Mouse (Mus musculus): ENCODE data around the gene Cd69.

The Cd69 gene

GRCm38 (mm10) chr6:129245793-129246192 lies 29.4 kb downstream of the Cd69 start:
- no peak for DNase-seq

GRCm38 (mm10) chr6:129241907-129242306 lies 33.3 kb downstream of the Cd69 start:
- no peak for DNase-seq

GRCm38 (mm10) chr6:129241471-129241870 lies 33.8 kb downstream of the Cd69 start:
- DNase-seq, result no peak

GRCm38 (mm10) chr6:129239564-129240248 lies 35.5 kb downstream of the Cd69 start:
- no peak for DNase-seq

- DNase-seq, result peak; percentile 74
Measured at GRCm38 (mm10) chr6:129238275-129239038, 36.8 kb downstream of the Cd69 start.

GRCm38 (mm10) chr6:129237350-129238274 lies 37.6 kb downstream of the Cd69 start:
- peak; percentile 89 for DNase-seq

GRCm38 (mm10) chr6:129236652-129237342 lies 38.4 kb downstream of the Cd69 start:
- DNase-seq, result peak; percentile 51

- peak; percentile 54 for DNase-seq
Measured at GRCm38 (mm10) chr6:129235855-129236461, 39.3 kb downstream of the Cd69 start.

- no peak for DNase-seq
Measured at GRCm38 (mm10) chr6:129234456-129235360, 40.5 kb downstream of the Cd69 start.

- DNase-seq, result no peak
Measured at GRCm38 (mm10) chr6:129233955-129234369, 41.3 kb downstream of the Cd69 start.

GRCm38 (mm10) chr6:129233366-129233954 lies 41.8 kb downstream of the Cd69 start:
- no peak for DNase-seq

GRCm38 (mm10) chr6:129232842-129233205 lies 42.4 kb downstream of the Cd69 start:
- peak; percentile 57 for DNase-seq

- DNase-seq, result no peak
Measured at GRCm38 (mm10) chr6:129232005-129232841, 43.0 kb downstream of the Cd69 start.

- peak; percentile 81 for DNase-seq
Measured at GRCm38 (mm10) chr6:129229774-129230578, 45.3 kb downstream of the Cd69 start.

GRCm38 (mm10) chr6:129228935-129229773 lies 46.1 kb downstream of the Cd69 start:
- DNase-seq, result no peak

GRCm38 (mm10) chr6:129225078-129225477 lies 50.2 kb downstream of the Cd69 start:
- no peak for DNase-seq

GRCm38 (mm10) chr6:129224090-129224489 lies 51.1 kb downstream of the Cd69 start:
- DNase-seq, result no peak

- DNase-seq, result no peak
Measured at GRCm38 (mm10) chr6:129223611-129224010, 51.6 kb downstream of the Cd69 start.
